Mouse (Mus musculus): Measurements from ENCODE around the gene Tent5b.

- TF ChIP-seq POLR2A (IDR thresholded peaks at IDR 0.05; ENCODE audit: control insufficient read depth, low read depth, low read length), result no peak
- no peak for TF ChIP-seq CTCF (IDR thresholded peaks at IDR 0.05; ENCODE audit: control insufficient read depth, insufficient read depth, insufficient replicate concordance, low read depth, low read length)
These were observed 56.1 kb downstream of the Tent5b start for GRCm38 (mm10) chr4:133536081-133536480.

Data from testis, adult 2 months (tissue).